ENCODE assay signal across 20 mouse cellular contexts in the genomic region with DNA sequence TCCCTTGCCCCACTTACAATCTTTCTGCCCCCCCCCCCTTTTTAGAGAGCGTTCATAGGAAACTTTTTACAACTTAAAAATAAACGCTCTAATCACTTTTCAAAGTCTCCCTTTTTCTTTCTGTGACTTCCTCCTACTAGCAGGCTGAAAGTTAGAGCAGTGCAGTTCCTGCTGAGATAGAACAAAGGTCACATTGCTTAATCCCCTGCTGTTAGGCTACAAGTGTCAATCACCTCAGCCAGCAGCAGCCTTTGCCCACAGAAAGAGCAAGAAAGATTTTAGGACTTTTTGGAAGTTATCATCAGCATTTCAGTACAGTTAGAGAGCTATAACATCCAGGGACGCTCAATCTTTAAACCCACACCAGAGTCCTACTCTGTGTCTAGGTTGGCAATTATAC.
"Had no signal": no experiment of that assay in that cellular context is flagged by ENCODE, and none has a peak within 500 bp of the region (broad histone marks: within the 10 kb centered on the region; RNA-seq: fewer than 3 reads in every experiment).

No protein-coding gene starts in this region.

- H3K27me3 ChIP-seq: kidney, embryonic 15.5 days; limb, embryonic 12.5 days; limb, embryonic 15.5 days; liver, embryonic 12.5 days; liver, embryonic 15.5 days had no signal

- H3K4me2 ChIP-seq: kidney, embryonic 15.5 days; limb, embryonic 12.5 days; limb, embryonic 15.5 days; liver, embryonic 12.5 days; liver, embryonic 15.5 days; midbrain, embryonic 11.5 days had no signal

- H3K4me1 ChIP-seq: kidney, embryonic 15.5 days; limb, embryonic 12.5 days; limb, embryonic 15.5 days; liver, embryonic 12.5 days; liver, embryonic 15.5 days had no signal

- H3K9me3 ChIP-seq: kidney, embryonic 15.5 days; limb, embryonic 12.5 days; limb, embryonic 15.5 days; liver, embryonic 12.5 days; liver, embryonic 15.5 days had no signal

- H3K9ac ChIP-seq: kidney, embryonic 15.5 days; limb, embryonic 12.5 days; limb, embryonic 15.5 days; liver, embryonic 12.5 days; liver, embryonic 15.5 days had no signal

- H3K36me3 ChIP-seq: kidney, embryonic 15.5 days; limb, embryonic 12.5 days; limb, embryonic 15.5 days; liver, embryonic 12.5 days; liver, embryonic 15.5 days had no signal

- H3K27ac ChIP-seq: kidney, embryonic 15.5 days; limb, embryonic 12.5 days; limb, embryonic 15.5 days; liver, embryonic 12.5 days; liver, embryonic 15.5 days; stomach, postnatal 0 days had no signal

- H3K4me3 ChIP-seq: kidney, embryonic 15.5 days; limb, embryonic 12.5 days; limb, embryonic 15.5 days; liver, embryonic 12.5 days; liver, embryonic 15.5 days had no signal

- ATAC-seq: intestine, postnatal 0 days; liver, embryonic 12.5 days had no signal

- DNase-seq: kidney, postnatal 25 days; left cerebral cortex, postnatal 4 days; lung, adult 2 months; lung, postnatal 14 days; lung, postnatal 4 days; midbrain, embryonic 14.5 days; right cerebral cortex, adult 18-20 months; right cerebral cortex, postnatal 14 days; right cerebral cortex, postnatal 4 days; thymus, adult 2 months; thymus, postnatal 14 days; thymus, postnatal 4 days had no signal
